Mouse (Mus musculus): ENCODE results near the gene Xxylt1. TPM values are rescaled to one million over a fixed set of nuclear protein-coding genes. Genes with fewer than 3 reads are reported as not detected.

The Xxylt1 gene
- polyA plus RNA-seq, 1 experiment from 2014 or later = 26.8 TPM

GRCm38 (mm10) chr16:30977186-30977585, 104.0 kb downstream of the Xxylt1 start:
- ATAC-seq (ENCODE audit: insufficient read depth) = peak; percentile 88
- H3K36me3 ChIP-seq (ENCODE audit: insufficient read depth) = no peaks in the 10 kb centered on the region
- peak; percentile 95 for DNase-seq
- H3K4me1 ChIP-seq (ENCODE audit: insufficient read depth) = peaks cover 19% of the 10 kb centered on the region
- no peak overlapping the region for H3K27ac ChIP-seq (ENCODE audit: low read depth)
- peak overlapping the region; percentile 28 for H3K4me2 ChIP-seq
- no peaks in the 10 kb centered on the region for H3K9me3 ChIP-seq (ENCODE audit: low read depth, low read length)
- H3K4me3 ChIP-seq (ENCODE audit: low read depth, low read length) = no peak overlapping the region
- WGBS = 3% methylated on average over 3 of the region's 3 CpGs
- H3K27me3 ChIP-seq (ENCODE audit: insufficient read depth, low read length) = no peaks in the 10 kb centered on the region
- H3K9ac ChIP-seq = no peak overlapping the region
- peak; percentile 100 for TF ChIP-seq CTCF (IDR thresholded peaks at IDR 0.05; ENCODE audit: low read depth)

DNA sequence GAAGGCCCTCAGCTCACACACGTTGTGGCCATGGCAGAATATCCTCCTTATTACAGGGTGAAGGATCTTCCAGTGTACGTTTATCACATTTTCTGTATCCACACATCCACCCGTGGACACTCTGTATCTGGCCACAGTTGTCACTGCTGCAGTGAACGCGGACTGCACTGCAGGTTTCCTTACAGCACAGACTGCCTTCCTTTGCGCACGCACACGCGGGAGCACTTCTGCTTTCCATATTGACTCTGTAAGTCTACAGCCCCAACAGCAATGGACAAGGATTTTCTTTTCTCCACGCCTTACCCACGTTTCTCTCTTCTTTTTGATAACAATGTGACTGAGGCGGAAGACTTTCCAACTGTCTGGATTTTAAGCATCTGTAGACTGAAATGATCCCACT, 106.7 kb downstream of the Xxylt1 start:
- no peaks in the 10 kb centered on the region for H3K27me3 ChIP-seq (ENCODE audit: insufficient read depth, low read length)
- no peak overlapping the region for H3K4me3 ChIP-seq (ENCODE audit: low read depth, low read length)
- DNase-seq = peak; percentile 35
- H3K4me2 ChIP-seq = no peak overlapping the region
- no peak for TF ChIP-seq CTCF (IDR thresholded peaks at IDR 0.05; ENCODE audit: low read depth)
- no peaks in the 10 kb centered on the region for H3K9me3 ChIP-seq (ENCODE audit: low read depth, low read length)
- H3K36me3 ChIP-seq (ENCODE audit: insufficient read depth) = no peaks in the 10 kb centered on the region
- no peak overlapping the region for H3K9ac ChIP-seq
- 66% methylated on average over 12 of the region's 12 CpGs for WGBS
- H3K27ac ChIP-seq (ENCODE audit: low read depth) = no peak overlapping the region
- no peak for ATAC-seq (ENCODE audit: insufficient read depth)
- peaks cover 22% of the 10 kb centered on the region for H3K4me1 ChIP-seq (ENCODE audit: insufficient read depth)

- no peak overlapping the region for H3K9ac ChIP-seq
- no peak overlapping the region for H3K4me2 ChIP-seq
- H3K9me3 ChIP-seq (ENCODE audit: low read depth, low read length) = no peaks in the 10 kb centered on the region
- peak overlapping the region; percentile 48; the same call in 1 of the 2 replicates for H3K27ac ChIP-seq (ENCODE audit: low read depth)
- no peak for ATAC-seq (ENCODE audit: insufficient read depth)
- H3K4me1 ChIP-seq (ENCODE audit: insufficient read depth) = peaks cover 22% of the 10 kb centered on the region
- DNase-seq = peak; percentile 72
- no peaks in the 10 kb centered on the region for H3K27me3 ChIP-seq (ENCODE audit: insufficient read depth, low read length)
- no peak for TF ChIP-seq CTCF (IDR thresholded peaks at IDR 0.05; ENCODE audit: low read depth)
- 22% methylated on average over 6 of the region's 6 CpGs for WGBS
- H3K36me3 ChIP-seq (ENCODE audit: insufficient read depth) = no peaks in the 10 kb centered on the region
- H3K4me3 ChIP-seq (ENCODE audit: low read depth, low read length) = no peak overlapping the region
These were observed 107.8 kb downstream of the Xxylt1 start for GRCm38 (mm10) chr16:30973416-30973815.

GRCm38 (mm10) chr16:30971950-30972541, 109.2 kb downstream of the Xxylt1 start:
- TF ChIP-seq CTCF (IDR thresholded peaks at IDR 0.05; ENCODE audit: low read depth) = 0 out of 2 replicates have a peak, but pooled peaks have one; percentile 5
- Histone ChIP-seq H3K27me3 (ENCODE audit: insufficient read depth, low read length) (no peaks in the 10 kb centered on the region), H3K9ac (no peak overlapping the region), H3K4me3 (ENCODE audit: low read depth, low read length) (no peak overlapping the region), H3K36me3 (ENCODE audit: insufficient read depth) (no peaks in the 10 kb centered on the region), H3K9me3 (ENCODE audit: low read depth, low read length) (no peaks in the 10 kb centered on the region), H3K4me2 (no peak overlapping the region), H3K27ac (ENCODE audit: low read depth) (peak overlapping the region; percentile 47), H3K4me1 (ENCODE audit: insufficient read depth) (peaks cover 21% of the 10 kb centered on the region)
- no peak for ATAC-seq (ENCODE audit: insufficient read depth)
- WGBS = 75% methylated on average over 18 of the region's 18 CpGs
- peak; percentile 62 for DNase-seq

DNA sequence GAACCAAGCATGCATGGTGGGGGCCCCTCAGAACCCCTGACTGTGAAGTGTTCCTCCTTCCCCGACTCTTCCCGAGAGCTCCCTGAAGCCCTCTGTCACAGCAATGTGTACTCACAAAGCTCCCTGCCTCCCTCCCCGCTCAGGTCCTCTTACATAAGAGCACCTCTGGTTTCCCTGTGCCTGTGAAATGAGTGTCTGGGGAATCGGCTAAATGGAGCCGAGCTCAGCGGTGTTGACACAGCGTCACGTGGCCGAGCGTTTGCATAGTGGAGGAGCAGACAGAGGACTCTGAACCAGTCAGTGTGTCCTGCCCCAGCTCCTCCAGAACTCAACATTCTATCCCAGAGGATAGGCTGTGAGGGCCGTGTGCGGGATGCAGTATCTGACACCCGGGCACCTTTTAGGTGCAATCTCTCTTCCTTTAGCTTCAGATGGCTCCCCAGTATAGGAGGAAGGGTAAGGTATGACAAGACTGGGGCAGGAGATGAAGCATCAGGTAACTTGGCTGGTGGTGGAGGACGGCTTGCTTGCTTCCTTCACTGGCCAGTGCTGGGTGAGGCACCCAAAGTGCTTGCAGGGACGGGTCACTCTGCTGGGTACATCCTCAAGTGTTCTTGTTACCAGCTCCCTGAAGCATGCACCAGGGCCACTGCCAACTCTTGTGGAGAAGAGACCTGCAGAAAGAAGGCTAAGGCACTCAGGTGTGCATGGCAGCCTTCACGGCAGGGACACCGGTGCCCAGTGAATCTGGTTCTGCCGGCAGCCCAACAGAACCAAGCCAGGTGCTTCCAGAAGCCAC, 111.8 kb downstream of the Xxylt1 start:
- peak; percentile 70 for DNase-seq
- H3K27ac ChIP-seq (ENCODE audit: low read depth) = peak overlapping the region; percentile 38; the same call in 1 of the 2 replicates
- H3K4me3 ChIP-seq (ENCODE audit: low read depth, low read length) = no peak overlapping the region
- H3K27me3 ChIP-seq (ENCODE audit: insufficient read depth, low read length) = no peaks in the 10 kb centered on the region
- ATAC-seq (ENCODE audit: insufficient read depth) = peak; percentile 65
- no peaks in the 10 kb centered on the region for H3K9me3 ChIP-seq (ENCODE audit: low read depth, low read length)
- H3K36me3 ChIP-seq (ENCODE audit: insufficient read depth) = no peaks in the 10 kb centered on the region
- no peak overlapping the region for H3K9ac ChIP-seq
- H3K4me2 ChIP-seq = no peak overlapping the region
- no peak for TF ChIP-seq CTCF (IDR thresholded peaks at IDR 0.05; ENCODE audit: low read depth)
- 44% methylated on average over 18 of the region's 18 CpGs for WGBS
- H3K4me1 ChIP-seq (ENCODE audit: insufficient read depth) = peaks cover 16% of the 10 kb centered on the region

GRCm38 (mm10) chr16:30968402-30969151, 112.7 kb downstream of the Xxylt1 start:
- H3K27ac ChIP-seq (ENCODE audit: low read depth) = peak overlapping the region; percentile 38; the same call in 1 of the 2 replicates
- ATAC-seq (ENCODE audit: insufficient read depth) = no peak
- no peak overlapping the region for H3K9ac ChIP-seq
- H3K9me3 ChIP-seq (ENCODE audit: low read depth, low read length) = no peaks in the 10 kb centered on the region
- no peak overlapping the region for H3K4me3 ChIP-seq (ENCODE audit: low read depth, low read length)
- no peak for TF ChIP-seq CTCF (IDR thresholded peaks at IDR 0.05; ENCODE audit: low read depth)
- no peaks in the 10 kb centered on the region for H3K36me3 ChIP-seq (ENCODE audit: insufficient read depth)
- H3K4me1 ChIP-seq (ENCODE audit: insufficient read depth) = peaks cover 15% of the 10 kb centered on the region
- no peaks in the 10 kb centered on the region for H3K27me3 ChIP-seq (ENCODE audit: insufficient read depth, low read length)
- no peak overlapping the region for H3K4me2 ChIP-seq
- WGBS = 76% methylated on average over 7 of the region's 7 CpGs
- DNase-seq = no peak

DNA sequence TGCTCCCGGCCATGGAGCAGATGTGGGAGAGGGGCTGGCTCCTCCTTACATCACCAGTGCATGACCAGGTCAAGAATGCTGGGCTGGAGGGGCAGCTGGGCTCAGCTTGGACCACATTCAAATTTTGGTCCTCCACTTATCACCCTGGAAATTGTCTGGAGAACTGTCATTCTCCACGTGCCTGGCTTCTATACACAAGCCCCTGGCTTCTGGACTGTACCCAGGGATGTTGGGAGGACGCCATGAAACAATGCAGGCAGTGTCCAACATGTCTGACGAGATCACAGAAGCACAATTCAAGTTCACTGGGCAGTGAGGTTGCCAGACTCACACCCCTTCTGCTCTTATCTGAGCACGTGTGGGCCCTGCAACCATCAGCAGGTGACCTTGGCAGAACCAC, 114.5 kb downstream of the Xxylt1 start:
- no peaks in the 10 kb centered on the region for H3K36me3 ChIP-seq (ENCODE audit: insufficient read depth)
- no peak overlapping the region for H3K9ac ChIP-seq
- ATAC-seq (ENCODE audit: insufficient read depth) = no peak
- H3K4me1 ChIP-seq (ENCODE audit: insufficient read depth) = 0 out of 2 replicates have a peak, but pooled peaks cover 2% of the 10 kb centered on the region
- H3K27me3 ChIP-seq (ENCODE audit: insufficient read depth, low read length) = no peaks in the 10 kb centered on the region
- DNase-seq = peak; percentile 67
- no peak for TF ChIP-seq CTCF (IDR thresholded peaks at IDR 0.05; ENCODE audit: low read depth)
- 43% methylated on average over 5 of the region's 5 CpGs for WGBS
- no peak overlapping the region for H3K4me2 ChIP-seq
- H3K27ac ChIP-seq (ENCODE audit: low read depth) = no peak overlapping the region
- H3K4me3 ChIP-seq (ENCODE audit: low read depth, low read length) = no peak overlapping the region
- no peaks in the 10 kb centered on the region for H3K9me3 ChIP-seq (ENCODE audit: low read depth, low read length)

Data from lung, embryonic 14.5 days (tissue).